16 mouse cellular contexts compared by ENCODE assay signal in genomic region chr8:80197680-80198079, GRCm38 (mm10).
"Had no signal": no experiment of that assay in that cellular context is flagged by ENCODE, and none has a peak within 500 bp of the region (broad histone marks: within the 10 kb centered on the region; RNA-seq: fewer than 3 reads in every experiment).

No protein-coding gene starts in this region.

- H3K9me3 ChIP-seq: neural tube, embryonic 13.5 days; neural tube, embryonic 15.5 days; stomach, embryonic 15.5 days had no signal

- H3K27me3 ChIP-seq: neural tube, embryonic 13.5 days; neural tube, embryonic 15.5 days; stomach, embryonic 15.5 days had no signal

- H3K4me3 ChIP-seq: neural tube, embryonic 13.5 days; neural tube, embryonic 15.5 days; stomach, embryonic 15.5 days had no signal

- H3K9ac ChIP-seq: neural tube, embryonic 13.5 days; neural tube, embryonic 15.5 days; stomach, embryonic 15.5 days had no signal

- H3K27ac ChIP-seq: neural tube, embryonic 13.5 days; neural tube, embryonic 15.5 days; stomach, embryonic 15.5 days; stomach, postnatal 0 days had no signal

- H3K4me2 ChIP-seq: neural tube, embryonic 13.5 days; neural tube, embryonic 15.5 days; stomach, embryonic 15.5 days had no signal

- DNase-seq: retina, postnatal 1 day; right cerebral cortex, adult 18-20 months; right cerebral cortex, postnatal 14 days; right cerebral cortex, postnatal 25 days; right cerebral cortex, postnatal 4 days; spleen, adult 18-20 months; thymus, adult 18-20 months; thymus, adult 2 months; thymus, postnatal 14 days; thymus, postnatal 25 days; thymus, postnatal 36 days; thymus, postnatal 4 days had no signal

- H3K4me1 ChIP-seq: neural tube, embryonic 13.5 days; neural tube, embryonic 15.5 days; stomach, embryonic 15.5 days had no signal

- H3K36me3 ChIP-seq: neural tube, embryonic 13.5 days; neural tube, embryonic 15.5 days; stomach, embryonic 15.5 days had no signal
